Mouse (Mus musculus) CH12.LX (cell line): ENCODE data around the gene Dusp16. TPM values are rescaled to one million over a fixed set of nuclear protein-coding genes. Genes with fewer than 3 reads are reported as not detected.

Experiments
- DNase-seq: peaks from one replicate; pipeline ENCODE4 v3.0.0-alpha.2; 2013; ENCODE audit errors: extremely low read depth
- H3K27ac ChIP-seq: 2 replicates; pipeline ENCODE4 v1.5.1; 2012; ENCODE audit warnings: low read depth, mild to moderate bottlenecking, control low read depth, moderate library complexity; ENCODE audit not compliant: insufficient read depth
- H3K27me3 ChIP-seq: replicated peaks from 2 replicates; pipeline ENCODE3; 2012; ENCODE audit warnings: inconsistent platforms
- H3K36me3 ChIP-seq, 2 experiments: replicated peaks in 1 of 2; 2 replicates each; pipeline versions ENCODE3 to v1.6.1; 2012; ENCODE audit warnings: inconsistent platforms in 1 of 2, low read length in 1 of 2, mild to moderate bottlenecking in 1 of 2, mixed read lengths in 1 of 2, moderate library complexity in 1 of 2; ENCODE audit not compliant: control insufficient read depth in 1 of 2, insufficient read depth in 1 of 2
- H3K4me1 ChIP-seq, 2 experiments: 2 replicates each; pipeline ENCODE4 v1.6.1; 2012; ENCODE audit warnings: inconsistent platforms in 1 of 2, moderate library complexity in 1 of 2; ENCODE audit not compliant: insufficient read depth in 2 of 2, control insufficient read depth in 1 of 2
- H3K4me2 ChIP-seq: 2 replicates; pipeline ENCODE4 v1.6.1; 2012; ENCODE audit warnings: low read depth, mild to moderate bottlenecking, control low read depth; ENCODE audit not compliant: poor library complexity, insufficient read depth, severe bottlenecking
- H3K4me3 ChIP-seq, 3 experiments: fragments of 150-350 bp in 1 of 3; sonication (generic) in 1 of 3; replicated peaks in 1 of 3; 2 replicates each; pipeline versions ENCODE3 to v1.5.1; 2011 to 2012; ENCODE audit warnings: low read depth in 2 of 3, low read length in 2 of 3, mild to moderate bottlenecking in 2 of 3, moderate library complexity in 2 of 3, control low read depth in 1 of 3, improper control_type of control experiment in 1 of 3, inconsistent platforms in 1 of 3, mixed read lengths in 1 of 3; ENCODE audit not compliant: poor library complexity in 1 of 3
- H3K79me2 ChIP-seq: replicated peaks from 2 replicates; pipeline ENCODE4 v1.6.1; 2012; ENCODE audit warnings: mild to moderate bottlenecking, moderate library complexity; ENCODE audit not compliant: control insufficient read depth, poor library complexity, insufficient read depth, severe bottlenecking; ENCODE audit errors: extremely low read depth
- H3K9ac ChIP-seq: 2 replicates; pipeline ENCODE4 v1.6.1; 2012; ENCODE audit warnings: low read depth, mild to moderate bottlenecking, control low read depth, moderate library complexity; ENCODE audit not compliant: insufficient read depth
- H3K9me3 ChIP-seq: replicated peaks from 2 replicates; pipeline ENCODE3; 2012; ENCODE audit warnings: low read length, inconsistent platforms, mixed read lengths
- BHLHE40 ChIP-seq: IDR thresholded peaks from 2 replicates; pipeline ENCODE4 v1.6.1; 2011; ENCODE audit warnings: mild to moderate bottlenecking, low read depth, low read length, improper control_type of control experiment
- CHD1 ChIP-seq: IDR thresholded peaks from 2 replicates; pipeline ENCODE4 v1.6.1; 2012; ENCODE audit warnings: low read depth, low read length, improper control_type of control experiment, inconsistent platforms
- CTCF ChIP-seq, 2 experiments: IDR thresholded peaks in 1 of 2; conservative IDR thresholded peaks in 1 of 2; 2 replicates each; pipeline ENCODE4 v1.5.1; 2011 to 2012; ENCODE audit warnings: low read depth in 2 of 2, low read length in 2 of 2, improper control_type of control experiment in 1 of 2, inconsistent platforms in 1 of 2, mild to moderate bottlenecking in 1 of 2, moderate library complexity in 1 of 2
- E2F4 ChIP-seq: IDR thresholded peaks from 2 replicates; pipeline ENCODE4 v1.6.1; 2011; ENCODE audit warnings: low read depth, low read length, improper control_type of control experiment; ENCODE audit not compliant: insufficient replicate concordance
- ELF1 ChIP-seq: IDR thresholded peaks from 2 replicates; pipeline ENCODE4 v1.6.1; 2014; ENCODE audit warnings: low read depth, mild to moderate bottlenecking, inconsistent platforms, low read length, improper control_type of control experiment
- EP300 ChIP-seq: IDR thresholded peaks from 2 replicates; pipeline ENCODE4 v1.6.1; 2011; ENCODE audit warnings: low read length, improper control_type of control experiment
- ETS1 ChIP-seq: conservative IDR thresholded peaks from 2 replicates; pipeline ENCODE4 v1.6.1; 2012; ENCODE audit warnings: low read depth, mild to moderate bottlenecking, inconsistent platforms, low read length, improper control_type of control experiment, moderate library complexity
- HCFC1 ChIP-seq: IDR thresholded peaks from 2 replicates; pipeline ENCODE4 v1.6.1; 2012; ENCODE audit warnings: low read depth, mild to moderate bottlenecking, inconsistent platforms, low read length, improper control_type of control experiment
- JUN ChIP-seq: IDR thresholded peaks from 2 replicates; pipeline ENCODE4 v1.6.1; 2011; ENCODE audit warnings: low read depth, mild to moderate bottlenecking, low read length, improper control_type of control experiment, moderate library complexity; ENCODE audit not compliant: insufficient read depth
- MAZ ChIP-seq: IDR thresholded peaks from 2 replicates; pipeline ENCODE4 v1.6.1; 2012; ENCODE audit warnings: low read depth, mild to moderate bottlenecking, inconsistent platforms, low read length, improper control_type of control experiment, moderate library complexity
- MEF2A ChIP-seq: IDR thresholded peaks from 2 replicates; pipeline ENCODE4 v1.6.1; 2014; ENCODE audit warnings: low read depth, mild to moderate bottlenecking, inconsistent platforms, low read length, improper control_type of control experiment, borderline replicate concordance
- MXI1 ChIP-seq: IDR thresholded peaks from 2 replicates; pipeline ENCODE4 v1.6.1; 2011; ENCODE audit warnings: mild to moderate bottlenecking, low read depth, low read length, improper control_type of control experiment
- NELFE ChIP-seq: IDR thresholded peaks from 2 replicates; pipeline ENCODE4 v1.6.1; 2011; ENCODE audit warnings: low read depth, low read length, improper control_type of control experiment
- PAX5 ChIP-seq: IDR thresholded peaks from 2 replicates; pipeline ENCODE4 v1.6.1; 2012; ENCODE audit warnings: low read length, inconsistent platforms, mixed read lengths
- POLR2A ChIP-seq: IDR thresholded peaks from 2 replicates; pipeline ENCODE4 v1.6.1; 2011; ENCODE audit warnings: low read depth, mild to moderate bottlenecking, improper control_type of control experiment, low read length
- RAD21 ChIP-seq: IDR thresholded peaks from 2 replicates; pipeline ENCODE4 v1.6.1; 2011; ENCODE audit warnings: low read depth, mild to moderate bottlenecking, low read length, improper control_type of control experiment, moderate library complexity
- RCOR1 ChIP-seq: conservative IDR thresholded peaks from 2 replicates; pipeline ENCODE4 v1.6.1; 2012; ENCODE audit warnings: low read depth, mild to moderate bottlenecking, inconsistent platforms, low read length, improper control_type of control experiment
- SIN3A ChIP-seq: IDR thresholded peaks from 2 replicates; pipeline ENCODE4 v1.6.1; 2012; ENCODE audit warnings: low read length, improper control_type of control experiment, inconsistent platforms
- SMC3 ChIP-seq: IDR thresholded peaks from 2 replicates; pipeline ENCODE4 v1.6.1; 2011; ENCODE audit warnings: low read depth, low read length, improper control_type of control experiment
- TCF12 ChIP-seq: IDR thresholded peaks from 2 replicates; pipeline ENCODE4 v1.6.1; 2014; ENCODE audit warnings: low read depth, mild to moderate bottlenecking, inconsistent platforms, low read length, improper control_type of control experiment
- UBTF ChIP-seq: IDR thresholded peaks from 2 replicates; pipeline ENCODE4 v1.6.1; 2012; ENCODE audit warnings: low read depth, mild to moderate bottlenecking, inconsistent platforms, low read length, improper control_type of control experiment, moderate library complexity
- ZC3H11A ChIP-seq: IDR thresholded peaks from 2 replicates; pipeline ENCODE4 v1.6.1; 2012; ENCODE audit warnings: low read depth, mild to moderate bottlenecking, inconsistent platforms, low read length, improper control_type of control experiment
- dilution Hi-C: fragments of 300-500 bp; cut with MboI; formaldehyde crosslinking; loops from 2 replicates; pipeline ENCODE4 v1.14.3; 2020; ENCODE audit warnings: low sequenced_read_pairs; ENCODE audit not compliant: extremely low pct_unique_long_range_greater_than_20kb, extremely low pct_ligation_motif_present
- in situ Hi-C: fragments of 300-500 bp; cut with MboI; formaldehyde crosslinking; loops from 3 replicates; pipeline ENCODE4 v1.14.3; 2019; ENCODE audit warnings: low sequenced_read_pairs, low pct_ligation_motif_present, low pct_unique_long_range_greater_than_20kb, mixed read lengths
- polyA plus RNA-seq: library from polyadenylated mRNA; unstranded; fragments of >175 nt; gene quantifications from 2 replicates; pipeline ENCODE4 v1.2.1, GENCODE M21; 2012; ENCODE audit warnings: low read depth; ENCODE audit not compliant: insufficient read length
- total RNA-seq, 2 experiments: library from RNA; depleted of rRNA; stranded (reverse); fragments of 300-350 nt in 1 of 2; fragments of >200 nt in 1 of 2; gene quantifications; 2 replicates each; pipeline ENCODE4 v1.2.3; 2012 to 2014

The Dusp16 gene
- total and polyA plus RNA-seq, 3 experiments: 3.7 to 13.1 (median 10.6) TPM

DNA sequence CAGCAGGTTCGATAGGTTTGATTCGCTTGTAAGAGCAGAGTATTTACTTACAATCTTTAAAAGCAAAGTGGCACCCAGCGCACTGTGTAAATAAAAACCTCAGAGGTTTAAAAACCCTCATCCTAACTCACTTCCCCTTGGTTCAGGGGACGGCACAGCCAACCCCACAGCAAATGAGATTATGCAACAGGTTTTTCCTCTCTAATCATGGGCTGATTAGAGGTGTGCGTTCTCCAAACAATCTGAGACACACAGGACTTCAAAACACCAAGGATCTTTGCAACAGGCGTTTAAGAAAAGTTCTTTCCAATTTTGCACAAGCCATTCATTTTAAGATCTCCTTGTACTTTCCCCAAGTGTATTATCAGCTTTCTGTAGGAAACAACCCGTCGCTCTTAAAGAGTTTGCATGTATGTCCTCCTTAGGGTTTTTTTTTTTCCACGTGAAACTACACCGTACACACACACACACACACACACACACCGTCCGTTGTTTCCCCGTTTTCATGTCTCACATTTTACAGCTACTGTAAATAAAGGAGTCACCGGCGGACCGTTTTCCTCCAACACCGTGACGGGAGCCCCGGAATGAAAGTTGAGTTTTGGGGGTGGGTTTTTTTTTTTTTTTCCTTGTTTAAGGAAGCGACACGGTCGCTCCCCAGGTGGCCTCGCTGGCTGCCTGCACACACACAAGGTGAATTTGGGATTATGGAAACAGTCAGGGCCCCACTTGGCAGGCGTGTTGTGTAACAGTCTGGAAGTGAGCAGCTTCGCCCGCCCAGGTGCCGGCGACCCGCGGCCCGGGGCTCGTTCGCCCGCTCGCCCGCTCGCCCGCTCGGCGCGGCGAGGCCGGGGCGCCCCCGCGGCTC is 940 bp downstream of the Dusp16 start (continued):
- peak; percentile 35 for TF ChIP-seq ETS1
- TF ChIP-seq ZC3H11A: no peak
- TF ChIP-seq E2F4: no peak
- no peak for TF ChIP-seq NELFE
- peak; percentile 92 for TF ChIP-seq SIN3A
- TF ChIP-seq TCF12: no peak; the same call in 1 of the 2 replicates
- TF ChIP-seq HCFC1: no peak; the same call in 1 of the 2 replicates
- no peak for TF ChIP-seq CTCF (conservative IDR thresholded peaks at IDR 0.05 in 1 of 2, IDR thresholded peaks at IDR 0.05 in 1 of 2; ENCODE audit: low read depth in 2 of 2, low read length in 2 of 2)
- no peak for TF ChIP-seq SMC3
- TF ChIP-seq RCOR1: no peak
- TF ChIP-seq CHD1: peak; percentile 68; the same call in 1 of the 2 replicates
- TF ChIP-seq RAD21: no peak
- TF ChIP-seq JUN: peak; percentile 20; the same call in 1 of the 2 replicates
- no peak for TF ChIP-seq PAX5

DNA sequence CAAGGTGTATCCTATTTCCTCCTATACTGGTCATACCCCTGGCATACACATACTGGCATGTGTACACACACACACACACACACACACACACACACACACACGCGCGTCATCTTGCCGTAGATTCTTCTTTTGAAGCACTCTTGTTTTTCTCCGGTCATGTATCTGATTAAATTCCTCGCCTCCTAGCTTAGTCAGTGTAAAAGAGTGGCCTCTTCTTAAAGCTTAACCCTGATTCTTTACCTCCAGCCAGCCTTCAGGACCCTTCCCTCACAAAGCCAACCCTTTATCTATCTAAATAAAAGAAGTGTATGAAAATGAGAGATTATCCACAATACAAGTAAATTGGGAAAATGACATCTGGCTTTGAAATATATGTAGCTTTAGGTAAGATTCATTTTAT is 3.3 kb downstream of the Dusp16 start:
- TF ChIP-seq BHLHE40: no peak
- no peak for TF ChIP-seq ELF1
- TF ChIP-seq UBTF: no peak
- no peak for TF ChIP-seq TCF12
- no peak for TF ChIP-seq MEF2A
- no peak for TF ChIP-seq MXI1
- TF ChIP-seq EP300: no peak
- TF ChIP-seq MAZ: no peak
- TF ChIP-seq POLR2A: no peak
- dilution Hi-C loops: no loop called here
- in situ Hi-C loops: no loop called here
- H3K79me2 ChIP-seq: peaks cover 45% of the 10 kb centered on the region
- no peaks in the 10 kb centered on the region for H3K9me3 ChIP-seq
- peaks cover 2% of the 10 kb centered on the region for H3K27me3 ChIP-seq
- H3K4me2 ChIP-seq: no peak overlapping the region
- H3K27ac ChIP-seq: no peak overlapping the region
- peaks cover 3 to 46% of the 10 kb centered on the region in 2 experiments for H3K4me1 ChIP-seq
- no peak for DNase-seq
- no peak overlapping the region for H3K9ac ChIP-seq
- H3K4me3 ChIP-seq: no peak overlapping the region
- H3K36me3 ChIP-seq: peaks cover 0 to 13% of the 10 kb centered on the region in 2 experiments
